Mouse (Mus musculus): ENCODE data around the gene Arhgap42. TPM values are rescaled to one million over a fixed set of nuclear protein-coding genes. Genes with fewer than 3 reads are reported as not detected.

Gene Arhgap42
- total RNA-seq (2021), result 10 to 100 TPM; 11.1 to 13.1 TPM

- peak; percentile 79 for DNase-seq
Measured at GRCm38 (mm10) chr9:9238438-9239391, at the start of gene Arhgap42. Gene Arhgap42 (minus strand): TSS chr9:9239101.

- DNase-seq, result no peak
Measured at GRCm38 (mm10) chr9:9288140-9288539, 49.2 kb upstream of the Arhgap42 start.

- DNase-seq, result no peak
Measured at GRCm38 (mm10) chr9:9269305-9269704, 30.4 kb upstream of the Arhgap42 start.

GRCm38 (mm10) chr9:9267606-9268601, 29.0 kb upstream of the Arhgap42 start:
- DNase-seq, result no peak

GRCm38 (mm10) chr9:9263543-9263942, 24.6 kb upstream of the Arhgap42 start:
- no peak for DNase-seq

GRCm38 (mm10) chr9:9262479-9262878, 23.6 kb upstream of the Arhgap42 start:
- DNase-seq, result no peak

- DNase-seq, result no peak
Measured at GRCm38 (mm10) chr9:9254764-9255163, 15.9 kb upstream of the Arhgap42 start.

- DNase-seq, result no peak
Measured at GRCm38 (mm10) chr9:9248529-9248928, 9.6 kb upstream of the Arhgap42 start.

- DNase-seq, result no peak
Measured at GRCm38 (mm10) chr9:9245994-9246393, 7.1 kb upstream of the Arhgap42 start.

GRCm38 (mm10) chr9:9243834-9244233, 4.9 kb upstream of the Arhgap42 start:
- DNase-seq, result no peak

- no peak for DNase-seq
Measured at GRCm38 (mm10) chr9:9241202-9241795, 2.4 kb upstream of the Arhgap42 start.

GRCm38 (mm10) chr9:9237511-9237910, 1.4 kb downstream of the Arhgap42 start:
- DNase-seq, result no peak

GRCm38 (mm10) chr9:9229662-9230061, 9.2 kb downstream of the Arhgap42 start:
- no peak for DNase-seq

- no peak for DNase-seq
Measured at GRCm38 (mm10) chr9:9224837-9225236, 14.1 kb downstream of the Arhgap42 start.

- no peak for DNase-seq
Measured at GRCm38 (mm10) chr9:9223384-9223783, 15.5 kb downstream of the Arhgap42 start.

- DNase-seq, result no peak
Measured at GRCm38 (mm10) chr9:9221950-9222486, 16.9 kb downstream of the Arhgap42 start.

- no peak for DNase-seq
Measured at GRCm38 (mm10) chr9:9221185-9221584, 17.7 kb downstream of the Arhgap42 start.

GRCm38 (mm10) chr9:9218301-9218700, 20.6 kb downstream of the Arhgap42 start:
- no peak for DNase-seq

GRCm38 (mm10) chr9:9214849-9215248, 24.1 kb downstream of the Arhgap42 start:
- DNase-seq, result no peak

- no peak for DNase-seq
Measured at GRCm38 (mm10) chr9:9214296-9214695, 24.6 kb downstream of the Arhgap42 start.

- no peak for DNase-seq
Measured at GRCm38 (mm10) chr9:9211411-9212087, 27.4 kb downstream of the Arhgap42 start.

- no peak for DNase-seq
Measured at GRCm38 (mm10) chr9:9210464-9210863, 28.4 kb downstream of the Arhgap42 start.

All from heart, postnatal 4 days (tissue).